Mouse (Mus musculus) liver, embryonic 15.5 days (tissue): ENCODE measurements around the gene B4galnt4. TPM values are rescaled to one million over a fixed set of nuclear protein-coding genes. Genes with fewer than 3 reads are reported as not detected.
A peak's percentile ranks its signal among the peaks of the same experiment; 100 is the strongest.

Experiments
- ATAC-seq: fragments of 200-750 bp; cut with Nextera tagmentation; 2 replicates; pipeline ENCODE4 v1.8.0; 2017; ENCODE audit warnings: moderate number of reproducible peaks, mild to moderate bottlenecking, moderate library complexity; ENCODE audit not compliant: insufficient read depth
- H3K27ac ChIP-seq: fragments of 300-500 bp; sonication (generic); replicated peaks from 2 replicates; pipeline ENCODE4 v1.5.1; 2015; ENCODE audit warnings: mild to moderate bottlenecking, inconsistent platforms
- H3K27me3 ChIP-seq: fragments of 300-500 bp; sonication (generic); 2 replicates; pipeline ENCODE4 v1.6.1; 2015; ENCODE audit warnings: mild to moderate bottlenecking, inconsistent platforms
- H3K36me3 ChIP-seq: fragments of 300-500 bp; sonication (generic); replicated peaks from 2 replicates; pipeline ENCODE4 v1.6.1; 2015; ENCODE audit warnings: moderate library complexity, mild to moderate bottlenecking, inconsistent platforms
- H3K4me1 ChIP-seq: fragments of 300-500 bp; sonication (generic); replicated peaks from 2 replicates; pipeline ENCODE4 v1.6.1; 2015; ENCODE audit warnings: inconsistent platforms
- H3K4me2 ChIP-seq: fragments of 300-500 bp; sonication (generic); 2 replicates; pipeline ENCODE4 v1.6.1; 2015; ENCODE audit warnings: moderate library complexity, mild to moderate bottlenecking, inconsistent platforms
- H3K4me3 ChIP-seq: fragments of 300-500 bp; sonication (generic); replicated peaks from 2 replicates; pipeline ENCODE4 v1.5.1; 2015; ENCODE audit warnings: mild to moderate bottlenecking, inconsistent platforms
- H3K9ac ChIP-seq: fragments of 300-500 bp; sonication (generic); 2 replicates; pipeline ENCODE4 v1.6.1; 2015; ENCODE audit warnings: moderate library complexity, mild to moderate bottlenecking, inconsistent platforms
- H3K9me3 ChIP-seq: fragments of 300-500 bp; sonication (generic); replicated peaks from 2 replicates; pipeline ENCODE4 v1.6.1; 2016; ENCODE audit warnings: inconsistent platforms
- WGBS: fragments of 180-500 bp; shearing (Covaris S2); methylation state at CpG from one replicate; pipeline ENCODE4 v1.1.7; 2015; ENCODE audit warnings: mixed read lengths; ENCODE audit not compliant: insufficient replicate concordance; 5-methylcytosine and 5-hydroxymethylcytosine counted together
- polyA plus RNA-seq: library from polyadenylated mRNA; unstranded; fragments of >200 nt; fragmentation: Nextera tagmentation; extraction: Ambion mirVana; gene quantifications from 2 replicates; pipeline ENCODE4 v1.2.1, GENCODE M21; 2015

The B4galnt4 gene
- polyA plus RNA-seq, 1 experiment from 2014 or later = 0.45 TPM

DNA sequence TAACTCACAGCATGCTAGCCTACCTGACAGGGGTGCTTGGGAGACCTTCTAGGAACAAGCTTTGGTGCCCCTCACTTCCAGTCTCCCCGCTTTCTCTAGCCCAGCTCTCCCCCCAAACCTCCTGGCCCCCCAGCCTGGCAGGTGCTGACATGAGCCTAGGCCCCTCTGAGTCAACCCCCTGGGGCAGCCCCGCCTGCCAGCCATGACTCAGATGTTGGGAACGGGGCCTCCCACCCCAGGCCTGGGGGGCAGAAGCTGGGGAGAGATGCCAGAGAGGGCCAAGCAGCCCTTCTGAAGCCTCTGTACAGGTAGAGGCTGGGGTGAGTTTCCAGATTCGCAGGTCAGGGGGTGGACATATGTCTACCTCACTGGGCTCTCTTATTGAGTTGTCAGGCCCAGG, 18.0 kb downstream of the B4galnt4 start:
- Histone ChIP-seq H3K9ac (no peak overlapping the region), H3K27me3 (peaks cover 45% of the 10 kb centered on the region; the same call in 1 of the 2 replicates)
- no peak for ATAC-seq

DNA sequence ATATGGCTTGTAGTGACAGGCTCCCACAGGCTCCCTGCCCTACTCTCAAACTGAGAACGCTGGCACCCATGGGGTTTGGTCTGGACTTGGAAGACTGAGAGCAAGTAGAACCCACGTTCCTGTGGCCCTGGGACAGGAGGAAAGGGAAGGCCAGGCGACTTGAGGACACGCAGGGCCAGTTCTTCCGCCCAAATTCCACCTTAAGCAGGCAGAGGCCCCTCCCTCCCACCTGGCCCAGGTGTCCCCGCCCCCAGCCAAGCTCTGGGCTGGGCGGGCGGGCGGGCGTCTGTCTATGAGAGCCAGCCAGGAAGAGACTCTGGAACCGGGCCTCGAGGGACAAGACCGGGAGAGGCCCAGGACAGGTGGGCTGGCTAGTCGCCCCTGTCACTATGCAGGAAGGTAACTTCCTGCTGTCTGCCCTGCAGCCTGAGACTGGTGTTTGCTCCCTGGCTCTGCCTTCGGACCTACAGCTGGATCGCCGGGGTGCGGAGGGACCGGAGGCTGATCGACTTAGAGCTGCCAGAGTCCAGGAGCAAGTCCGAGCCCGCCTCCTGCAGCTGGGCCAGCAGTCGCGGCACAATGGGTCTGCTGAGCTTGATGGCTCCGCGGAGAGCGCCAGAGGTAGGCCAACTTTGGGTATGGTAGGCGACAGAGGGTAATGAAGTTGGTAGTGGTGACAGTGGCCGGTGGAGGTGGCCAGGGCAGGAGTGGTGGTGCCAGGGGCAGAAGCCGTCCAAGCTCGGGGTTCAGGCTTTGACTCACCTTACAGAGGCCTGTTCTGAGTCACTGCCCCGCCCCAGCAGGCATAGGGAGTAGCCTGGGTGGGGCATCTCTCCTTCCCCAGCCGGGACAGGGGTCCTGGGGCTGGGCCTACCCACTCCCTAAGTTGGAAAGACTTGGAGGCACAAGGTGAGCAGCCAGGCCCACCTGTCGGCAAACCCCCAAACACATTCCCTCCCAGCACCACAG, 18.9 kb downstream of the B4galnt4 start:
- H3K27ac ChIP-seq = no peak overlapping the region

More for the DNA sequence above, 18.0 kb downstream of the B4galnt4 start:
- H3K4me2 ChIP-seq = no peak overlapping the region
- WGBS = 72% methylated on average over 4 of the region's 4 CpGs
- no peaks in the 10 kb centered on the region for H3K4me1 ChIP-seq
- H3K36me3 ChIP-seq = no peaks in the 10 kb centered on the region
- no peak overlapping the region for H3K4me3 ChIP-seq
- no peaks in the 10 kb centered on the region for H3K9me3 ChIP-seq
- no peak overlapping the region for H3K27ac ChIP-seq

DNA sequence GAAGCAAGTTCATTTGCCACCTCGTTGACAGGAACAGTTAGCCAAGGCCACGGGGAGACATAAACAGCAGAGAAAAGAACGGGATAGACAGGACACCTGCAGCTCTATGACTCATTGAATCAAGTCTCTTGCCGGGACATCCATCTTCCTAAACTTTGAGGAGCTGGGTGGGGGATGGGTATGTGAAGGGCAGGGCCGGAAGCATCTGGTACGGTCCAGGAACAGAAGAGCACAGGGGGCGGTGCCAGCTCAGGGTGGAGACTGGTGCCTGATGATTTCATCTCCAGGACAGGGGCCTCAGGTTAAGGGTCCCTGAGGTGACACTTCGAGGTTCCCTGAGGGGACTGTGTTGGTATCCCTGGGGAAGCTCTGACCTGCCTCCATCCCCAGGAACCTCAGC, 27.0 kb downstream of the B4galnt4 start:
- H3K4me1 ChIP-seq = peaks cover 26% of the 10 kb centered on the region
- no peak overlapping the region for H3K9ac ChIP-seq
- H3K27me3 ChIP-seq = peaks cover 53% of the 10 kb centered on the region
- peak overlapping the region; percentile 43; the same call in 1 of the 2 replicates for H3K4me2 ChIP-seq
- H3K9me3 ChIP-seq = no peaks in the 10 kb centered on the region
- no peak overlapping the region for H3K27ac ChIP-seq
- 17% methylated on average over 8 of the region's 8 CpGs for WGBS
- no peak overlapping the region for H3K4me3 ChIP-seq
- ATAC-seq = no peak
- H3K36me3 ChIP-seq = no peaks in the 10 kb centered on the region; the same call in 1 of the 2 replicates

More for the DNA sequence above, 18.9 kb downstream of the B4galnt4 start:
- no peak for ATAC-seq
- H3K27me3 ChIP-seq = peaks cover 45% of the 10 kb centered on the region; the same call in 1 of the 2 replicates
- no peaks in the 10 kb centered on the region for H3K4me1 ChIP-seq
- H3K9me3 ChIP-seq = no peaks in the 10 kb centered on the region
- no peak overlapping the region for H3K4me3 ChIP-seq
- WGBS = 44% methylated on average over 34 of the region's 34 CpGs
- H3K9ac ChIP-seq = no peak overlapping the region
- H3K4me2 ChIP-seq = no peak overlapping the region
- H3K36me3 ChIP-seq = no peaks in the 10 kb centered on the region

DNA sequence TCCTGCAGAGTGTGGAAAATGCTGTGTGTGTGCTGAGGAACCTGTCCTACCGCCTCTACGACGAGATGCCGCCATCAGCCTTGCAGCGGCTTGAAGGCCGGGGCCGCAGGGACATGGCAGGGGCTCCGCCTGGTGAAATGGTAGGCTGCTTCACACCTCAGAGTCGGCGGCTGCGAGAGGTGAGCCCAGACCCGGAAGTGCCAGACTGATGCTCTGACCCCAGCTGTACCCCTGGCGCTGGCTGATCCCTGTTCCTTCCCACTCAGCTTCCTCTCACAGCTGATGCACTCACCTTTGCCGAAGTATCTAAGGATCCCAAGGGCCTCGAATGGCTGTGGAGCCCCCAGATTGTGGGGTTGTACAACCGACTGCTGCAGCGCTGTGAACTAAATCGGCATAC, 27.6 kb downstream of the B4galnt4 start:
- Histone ChIP-seq H3K27me3 (peaks cover 53% of the 10 kb centered on the region), H3K9me3 (no peaks in the 10 kb centered on the region), H3K4me3 (no peak overlapping the region), H3K4me2 (peak overlapping the region; percentile 43), H3K9ac (no peak overlapping the region), H3K27ac (no peak overlapping the region), H3K4me1 (peaks cover 32% of the 10 kb centered on the region), H3K36me3 (no peaks in the 10 kb centered on the region; the same call in 1 of the 2 replicates)
- ATAC-seq = no peak
- 12% methylated on average over 18 of the region's 18 CpGs for WGBS

DNA sequence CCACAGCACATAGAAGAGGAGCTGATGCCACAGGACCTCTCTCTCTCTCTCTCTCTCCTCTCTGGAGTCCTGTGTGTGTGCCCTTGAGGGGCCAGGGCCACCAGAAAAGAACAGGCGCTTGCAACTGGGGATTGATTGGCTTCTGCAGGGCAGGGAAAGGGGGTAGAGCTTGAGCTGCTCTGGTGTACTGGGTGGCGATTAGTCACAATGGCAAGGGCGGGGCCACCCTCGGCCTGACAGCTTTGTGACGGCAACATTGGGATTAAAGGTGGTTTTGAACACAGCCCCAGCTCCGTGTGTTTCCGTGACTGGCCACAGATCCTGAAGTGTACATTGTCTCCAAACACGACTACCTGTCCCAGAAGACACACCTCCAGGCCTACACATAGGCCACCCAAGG, 29.3 kb downstream of the B4galnt4 start:
- Histone ChIP-seq H3K27ac (no peak overlapping the region), H3K36me3 (no peaks in the 10 kb centered on the region; the same call in 1 of the 2 replicates), H3K4me2 (no peak overlapping the region), H3K9me3 (no peaks in the 10 kb centered on the region), H3K9ac (no peak overlapping the region), H3K4me3 (no peak overlapping the region), H3K27me3 (peaks cover 50% of the 10 kb centered on the region), H3K4me1 (peaks cover 46% of the 10 kb centered on the region)
- ATAC-seq = no peak
- WGBS = 50% methylated on average over 8 of the region's 8 CpGs

DNA sequence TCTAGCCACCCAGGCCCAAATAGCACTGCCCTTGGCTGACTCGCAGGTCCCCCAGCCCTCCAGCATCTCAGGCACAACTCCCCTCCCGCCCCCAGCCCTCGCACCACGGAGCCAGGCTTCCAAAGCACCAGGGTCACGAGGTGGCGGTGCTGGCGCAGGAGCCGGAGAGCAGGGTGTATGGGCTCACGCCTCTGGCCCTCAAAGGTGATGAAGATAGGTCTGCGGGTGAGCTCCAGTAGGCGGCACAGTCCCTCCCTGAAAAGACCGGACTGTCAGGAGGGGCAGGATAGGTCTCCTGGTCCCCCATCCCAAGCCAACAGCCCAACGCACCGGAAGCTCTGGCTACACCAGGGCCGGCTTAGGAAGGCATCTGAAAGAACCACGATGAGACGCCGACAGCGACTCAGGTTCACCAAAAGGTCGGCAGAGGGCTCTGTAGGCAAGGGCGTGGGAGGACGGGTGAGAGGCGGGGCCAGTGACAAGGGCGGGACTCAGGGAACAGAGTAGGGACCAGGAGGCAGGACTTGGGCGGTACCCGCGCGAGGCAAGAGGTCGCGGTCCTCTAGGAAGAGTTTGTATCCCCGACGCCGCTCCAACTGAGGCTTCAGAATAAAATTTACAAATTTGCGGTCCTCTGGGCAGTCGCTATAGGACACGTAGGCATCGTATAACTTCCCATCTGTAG, 31.3 kb downstream of the B4galnt4 start:
- H3K27me3 ChIP-seq = peaks cover 41% of the 10 kb centered on the region
- H3K9me3 ChIP-seq = no peaks in the 10 kb centered on the region
- peaks cover 66% of the 10 kb centered on the region for H3K4me1 ChIP-seq
- ATAC-seq = peak; percentile 85
- WGBS = 19% methylated on average over 37 of the region's 37 CpGs
- peak overlapping the region; percentile 27; the same call in 1 of the 2 replicates for H3K4me3 ChIP-seq
- peak overlapping the region; percentile 58 for H3K27ac ChIP-seq
- 0 out of 2 replicates have a peak overlapping the region, but pooled peaks have one; percentile 31 for H3K9ac ChIP-seq
- H3K36me3 ChIP-seq = no peaks in the 10 kb centered on the region; the same call in 1 of the 2 replicates
- H3K4me2 ChIP-seq = peak overlapping the region; percentile 62

DNA sequence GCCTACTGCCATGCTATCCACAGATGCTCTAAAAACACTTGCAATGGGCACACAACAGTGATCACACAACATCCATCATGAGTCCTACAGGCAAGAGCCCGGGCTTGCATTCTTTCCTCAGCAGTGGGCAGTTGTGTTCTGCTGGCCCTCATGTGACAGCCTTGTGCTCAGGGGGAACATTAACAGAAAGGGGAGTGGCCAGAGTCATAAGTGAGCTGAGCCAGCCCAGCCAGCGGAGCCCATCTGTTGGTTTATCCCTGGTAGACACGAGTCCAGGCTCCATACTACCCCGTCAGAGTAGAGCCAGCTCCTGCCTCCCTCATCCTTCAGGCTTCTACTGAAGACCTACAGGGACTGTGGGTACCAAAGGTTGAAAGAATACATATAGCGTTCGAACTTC, 33.0 kb downstream of the B4galnt4 start:
- no peaks in the 10 kb centered on the region for H3K9me3 ChIP-seq
- peak overlapping the region; percentile 86 for H3K27ac ChIP-seq
- H3K9ac ChIP-seq = no peak overlapping the region
- peak overlapping the region; percentile 51; the same call in 1 of the 2 replicates for H3K4me2 ChIP-seq
- peak; percentile 26 for ATAC-seq
- peaks cover 57% of the 10 kb centered on the region for H3K4me1 ChIP-seq
- H3K4me3 ChIP-seq = peak overlapping the region; percentile 24; the same call in 1 of the 2 replicates
- WGBS = 75% methylated on average over 6 of the region's 6 CpGs
- peaks cover 29% of the 10 kb centered on the region for H3K27me3 ChIP-seq
- no peaks in the 10 kb centered on the region; the same call in 1 of the 2 replicates for H3K36me3 ChIP-seq

DNA sequence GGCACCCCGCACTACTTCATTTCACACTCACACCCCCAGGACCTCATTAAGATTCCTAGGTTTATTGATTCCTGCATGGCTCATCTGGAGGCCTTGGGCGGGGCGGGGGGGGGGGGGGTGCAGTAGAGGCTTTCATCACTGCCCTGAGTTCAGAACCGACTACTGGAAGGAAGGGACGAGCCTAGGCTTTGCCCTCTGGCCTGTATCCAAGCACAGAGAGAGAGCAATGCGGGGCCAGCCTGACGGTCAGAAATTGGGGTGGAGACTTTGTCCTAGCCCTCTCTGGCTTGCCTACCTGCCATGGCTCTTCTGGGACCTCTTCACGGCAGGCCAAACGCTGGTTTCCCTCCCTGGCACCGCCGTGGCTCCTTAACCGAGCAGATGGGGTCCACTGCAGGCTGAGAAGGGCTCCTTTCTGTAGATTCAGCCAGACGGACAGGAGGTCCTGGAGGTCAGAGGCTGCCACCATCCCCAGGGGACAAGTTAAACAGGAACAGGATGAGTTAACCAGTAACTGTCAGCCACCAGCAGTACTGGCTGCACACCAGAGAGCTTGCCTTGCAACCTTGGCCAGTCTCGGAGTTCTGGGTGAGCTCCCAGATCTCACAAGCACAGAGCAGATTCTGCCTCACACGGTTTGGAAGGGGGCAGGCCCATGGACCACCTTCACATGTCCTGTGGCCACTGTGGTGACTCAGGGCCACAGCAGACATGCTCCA, 33.7 kb downstream of the B4galnt4 start:
- 56% methylated on average over 15 of the region's 15 CpGs for WGBS
- peak overlapping the region; percentile 86 for H3K27ac ChIP-seq
- 0 out of 2 replicates have a peak overlapping the region, but pooled peaks have one; percentile 8 for H3K9ac ChIP-seq
- H3K9me3 ChIP-seq = no peaks in the 10 kb centered on the region
- peak overlapping the region; percentile 51 for H3K4me2 ChIP-seq
- H3K4me1 ChIP-seq = peaks cover 61% of the 10 kb centered on the region
- no peaks in the 10 kb centered on the region; the same call in 1 of the 2 replicates for H3K36me3 ChIP-seq
- peaks cover 26% of the 10 kb centered on the region for H3K27me3 ChIP-seq
- peak; percentile 43 for ATAC-seq
- H3K4me3 ChIP-seq = peak overlapping the region; percentile 24

DNA sequence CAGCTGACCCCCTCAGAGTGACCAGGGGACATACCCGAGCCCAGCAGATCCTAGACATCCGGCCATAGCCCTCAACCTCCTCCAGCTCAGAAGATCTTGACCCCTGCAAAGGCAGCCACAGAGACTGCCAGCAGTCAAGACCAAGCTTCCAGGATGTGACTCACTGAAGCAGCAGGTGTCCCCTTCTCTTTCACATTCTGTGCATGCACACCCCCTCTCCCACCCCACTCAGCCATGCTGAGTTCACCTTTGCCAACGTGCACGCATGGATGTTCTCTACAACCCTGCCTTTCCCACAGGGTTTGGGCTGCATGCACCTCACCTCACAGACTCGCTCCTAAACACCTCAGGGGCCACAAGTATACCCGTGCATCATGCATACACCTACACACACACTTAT, 35.1 kb downstream of the B4galnt4 start:
- Histone ChIP-seq H3K9ac (no peak overlapping the region), H3K4me2 (peak overlapping the region; percentile 51), H3K9me3 (no peaks in the 10 kb centered on the region), H3K27me3 (peaks cover 31% of the 10 kb centered on the region), H3K4me3 (peak overlapping the region; percentile 24), H3K27ac (peak overlapping the region; percentile 86; the same call in 1 of the 2 replicates), H3K36me3 (no peaks in the 10 kb centered on the region; the same call in 1 of the 2 replicates), H3K4me1 (peaks cover 71% of the 10 kb centered on the region)
- 40% methylated on average over 6 of the region's 6 CpGs for WGBS
- no peak for ATAC-seq

DNA sequence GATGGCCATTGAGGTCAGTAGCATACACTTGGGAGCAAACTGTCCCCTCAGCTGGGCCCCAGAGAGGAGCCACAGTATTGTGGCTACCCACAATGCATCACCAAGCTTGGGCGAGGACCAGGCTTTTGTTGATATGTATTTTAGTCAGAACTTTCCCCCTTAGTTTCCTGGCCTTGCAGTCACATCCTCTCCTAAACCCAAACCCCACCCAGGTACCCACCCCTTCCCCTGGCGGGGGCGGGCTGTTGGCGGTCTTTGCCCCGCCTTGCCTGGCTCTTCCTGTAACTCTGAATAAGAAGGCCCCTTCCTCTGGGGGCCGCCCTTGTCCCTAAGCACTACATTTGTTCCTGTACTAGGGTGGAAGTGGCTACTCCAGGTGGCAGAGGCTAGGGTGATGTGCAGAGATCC, 35.7 kb downstream of the B4galnt4 start:
- Histone ChIP-seq H3K4me2 (peak overlapping the region; percentile 51), H3K9ac (no peak overlapping the region), H3K36me3 (no peaks in the 10 kb centered on the region), H3K27me3 (peaks cover 31% of the 10 kb centered on the region), H3K4me3 (peak overlapping the region; percentile 24), H3K4me1 (peaks cover 70% of the 10 kb centered on the region), H3K27ac (peak overlapping the region; percentile 86; the same call in 1 of the 2 replicates), H3K9me3 (no peaks in the 10 kb centered on the region)
- 13% methylated on average over 6 of the region's 6 CpGs for WGBS
- ATAC-seq = peak; percentile 23
